Mouse (Mus musculus) inflammation-experienced regulatory T-cells, adult 6 months (primary cell): ENCODE measurements at regions not wholly inside any gene's neighbourhood (a gene's known extent, or its start where the extent isn't known, plus 50 kb on each side); places are given as distances from the start of the nearest gene placed in this dataset.

Experiments used
- ATAC-seq: one replicate; pipeline ENCODE4 v1.8.0; 2017

DNA sequence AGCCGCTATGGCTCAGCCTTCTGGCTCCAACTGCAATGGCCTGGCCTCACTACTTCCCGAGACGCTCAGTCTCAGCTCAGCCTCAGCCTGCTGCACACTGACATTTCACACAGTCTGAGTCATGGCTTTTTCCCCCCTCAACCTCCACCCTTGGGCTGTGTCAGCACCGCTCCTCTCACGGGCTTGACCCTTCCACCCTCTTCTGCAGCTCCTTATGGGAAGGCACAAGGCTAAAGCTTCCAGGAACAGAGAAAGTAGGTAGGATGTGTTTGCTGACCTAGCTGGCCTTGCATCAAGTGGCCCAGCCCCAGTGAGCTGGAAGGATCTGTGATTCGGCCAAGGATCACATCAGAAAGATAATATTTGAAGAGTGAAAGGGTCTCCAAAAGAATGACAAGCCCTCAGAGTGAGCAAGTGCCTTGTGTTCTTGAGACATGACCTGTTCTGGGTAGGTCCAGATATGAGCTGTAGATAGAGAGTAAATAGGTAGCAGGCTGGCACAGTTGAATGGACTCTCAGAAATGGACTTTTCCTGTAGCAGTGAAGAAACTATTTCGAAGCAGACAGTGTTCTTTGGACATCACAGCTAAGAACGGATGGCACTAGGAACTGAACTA lies 192.9 kb upstream of the Usp24 start:
- ATAC-seq = no peak

- ATAC-seq = no peak
Observed at GRCm38 (mm10) chr4:106127199-106127598, 188.8 kb upstream of the Usp24 start.

DNA sequence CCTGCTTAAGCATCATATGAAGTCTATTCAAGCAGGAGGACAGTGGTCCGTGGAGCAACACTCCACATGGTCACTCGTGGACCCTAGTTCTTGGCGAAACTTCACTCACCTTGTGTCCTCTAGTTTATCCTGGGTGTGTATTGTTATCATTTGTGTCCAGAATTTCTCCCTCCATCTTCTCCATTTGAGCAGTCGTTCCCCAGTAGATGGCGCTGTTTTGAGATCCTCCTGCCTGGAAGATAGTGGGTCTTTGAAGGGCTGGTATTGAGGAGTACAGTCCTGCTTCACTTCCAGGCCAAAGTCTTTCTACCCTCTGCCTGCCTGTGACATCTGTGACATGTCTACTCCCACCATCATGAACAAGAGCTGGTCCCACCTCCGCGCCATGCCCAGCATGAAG lies 188.4 kb upstream of the Usp24 start:
- ATAC-seq = no peak

- no peak for ATAC-seq
Observed at GRCm38 (mm10) chr4:106129327-106129726, 186.7 kb upstream of the Usp24 start.

DNA sequence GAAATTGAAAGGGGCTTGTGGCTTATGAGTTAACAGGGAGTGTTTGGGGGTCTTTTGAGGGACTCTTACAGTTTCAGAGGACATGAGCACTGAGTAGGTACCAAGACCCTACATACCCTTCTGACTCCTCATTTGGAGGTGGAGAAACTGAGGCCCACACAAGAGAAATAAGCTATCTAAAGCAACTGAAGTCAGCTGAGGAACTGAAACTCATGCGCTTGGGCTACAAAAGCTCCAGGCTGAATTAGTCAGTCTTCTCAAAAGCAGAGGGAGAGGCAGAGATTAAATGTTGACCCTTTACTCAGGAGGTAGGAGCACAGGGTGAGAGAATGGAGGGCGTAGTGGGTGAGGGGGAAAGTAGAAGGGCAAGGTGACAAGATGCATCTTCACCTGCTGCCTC lies 186.2 kb upstream of the Usp24 start:
- ATAC-seq = no peak

GRCm38 (mm10) chr4:106133746-106134730 lies 182.0 kb upstream of the Usp24 start:
- ATAC-seq = no peak

DNA sequence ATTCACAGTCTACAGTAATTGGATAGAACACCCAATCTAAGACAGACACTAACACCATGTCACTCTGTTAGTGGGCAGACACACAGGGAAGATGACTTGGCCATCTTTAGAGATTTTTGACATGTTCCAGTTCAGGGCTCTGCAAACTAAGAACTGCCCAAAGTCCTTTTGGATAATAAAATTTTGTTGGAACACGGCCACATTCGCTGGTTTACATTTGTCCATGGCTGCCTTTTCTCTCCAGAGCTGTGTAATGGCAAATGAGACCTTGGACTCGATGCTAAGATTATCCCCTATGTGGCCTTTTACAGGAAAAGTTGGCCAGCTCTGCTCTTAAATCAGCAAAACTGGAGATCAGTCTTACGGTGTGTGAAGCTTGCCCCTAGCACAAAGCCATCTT lies 173.3 kb upstream of the Usp24 start:
- no peak for ATAC-seq

DNA sequence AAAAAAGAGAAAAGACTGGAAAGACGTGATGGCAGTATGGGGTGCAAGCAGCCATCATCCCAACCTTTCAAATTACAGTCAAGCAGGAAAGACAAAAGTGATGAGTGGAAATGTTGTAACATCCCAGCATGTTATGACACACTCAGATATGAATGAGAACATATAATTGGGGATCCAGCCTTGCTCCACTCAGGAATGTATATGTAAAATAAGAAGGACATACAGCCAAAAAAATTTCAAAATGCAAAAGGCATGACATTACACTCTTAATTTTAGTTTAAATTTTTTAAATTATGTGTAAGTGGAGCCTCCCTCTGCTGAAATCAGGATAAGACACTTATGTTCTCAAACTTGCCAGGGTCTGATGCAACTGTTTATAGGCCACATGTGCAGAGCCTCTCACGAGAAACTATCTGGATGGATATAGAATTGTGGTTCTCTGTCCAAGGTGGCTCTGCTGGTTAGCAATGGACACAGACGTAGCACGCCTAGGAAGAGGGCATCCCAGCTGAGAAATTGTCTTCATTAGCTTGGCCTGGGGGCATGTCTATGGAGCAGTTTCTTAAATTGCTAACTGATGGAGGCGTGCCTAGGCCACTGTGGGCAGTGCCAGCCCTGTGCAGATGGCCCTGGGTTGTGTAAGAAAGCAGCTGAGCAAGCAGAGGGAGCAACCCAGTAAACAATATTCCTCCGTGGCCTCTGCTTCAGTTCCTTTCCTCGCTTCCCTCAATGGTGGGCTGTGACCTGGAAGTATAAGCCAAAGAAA lies 171.5 kb upstream of the Usp24 start:
- ATAC-seq = no peak

- no peak for ATAC-seq
Observed at GRCm38 (mm10) chr4:106146919-106147460, 169.0 kb upstream of the Usp24 start.

GRCm38 (mm10) chr4:106148866-106149265 lies 167.1 kb upstream of the Usp24 start:
- no peak for ATAC-seq

DNA sequence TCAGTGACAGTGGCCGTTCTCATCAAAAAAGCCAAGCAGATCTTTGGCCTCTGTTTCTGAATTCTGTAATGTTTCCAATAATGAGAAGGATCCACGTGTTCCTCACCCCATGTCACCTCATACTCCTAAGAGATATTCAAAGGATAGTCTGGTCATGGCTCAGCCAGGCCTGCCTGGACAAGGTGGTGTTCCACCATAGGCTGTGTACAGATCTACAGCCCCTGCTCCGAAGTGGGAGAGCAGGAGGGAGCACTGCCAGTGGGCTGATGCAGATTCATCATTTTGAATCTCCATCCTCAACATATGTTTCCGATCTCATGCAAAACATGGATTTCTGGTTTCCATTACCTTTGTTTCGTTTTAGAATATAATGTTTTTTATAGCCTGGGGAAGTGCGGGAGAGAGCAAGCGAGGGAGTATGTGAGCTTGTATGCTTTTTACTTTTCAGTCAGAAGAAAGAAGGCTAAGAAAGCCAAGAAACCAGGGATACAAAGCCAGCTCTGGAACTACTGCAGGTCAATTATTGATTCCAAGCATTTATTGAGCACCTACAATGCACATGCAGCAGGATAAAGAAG lies 166.5 kb upstream of the Usp24 start:
- ATAC-seq = no peak

DNA sequence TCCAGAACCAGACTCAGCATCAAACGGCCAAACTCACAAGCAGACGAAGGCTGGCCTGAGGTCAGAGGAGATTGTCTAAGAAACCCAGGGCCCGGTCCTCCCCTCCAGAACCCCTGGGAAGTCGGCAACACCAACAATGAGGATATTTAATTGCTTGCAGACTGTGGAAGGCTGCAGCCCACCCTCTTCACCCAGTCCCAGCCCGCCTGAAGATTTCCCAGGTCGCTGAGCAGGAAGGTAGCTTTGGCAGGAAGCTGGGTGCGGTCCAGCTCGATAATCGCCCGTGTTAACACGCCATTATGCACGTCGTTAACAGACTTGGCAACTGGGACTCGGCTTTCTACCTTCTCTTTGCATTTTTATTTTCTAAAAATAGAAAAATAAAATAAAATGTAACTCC lies 165.2 kb upstream of the Usp24 start:
- no peak for ATAC-seq

DNA sequence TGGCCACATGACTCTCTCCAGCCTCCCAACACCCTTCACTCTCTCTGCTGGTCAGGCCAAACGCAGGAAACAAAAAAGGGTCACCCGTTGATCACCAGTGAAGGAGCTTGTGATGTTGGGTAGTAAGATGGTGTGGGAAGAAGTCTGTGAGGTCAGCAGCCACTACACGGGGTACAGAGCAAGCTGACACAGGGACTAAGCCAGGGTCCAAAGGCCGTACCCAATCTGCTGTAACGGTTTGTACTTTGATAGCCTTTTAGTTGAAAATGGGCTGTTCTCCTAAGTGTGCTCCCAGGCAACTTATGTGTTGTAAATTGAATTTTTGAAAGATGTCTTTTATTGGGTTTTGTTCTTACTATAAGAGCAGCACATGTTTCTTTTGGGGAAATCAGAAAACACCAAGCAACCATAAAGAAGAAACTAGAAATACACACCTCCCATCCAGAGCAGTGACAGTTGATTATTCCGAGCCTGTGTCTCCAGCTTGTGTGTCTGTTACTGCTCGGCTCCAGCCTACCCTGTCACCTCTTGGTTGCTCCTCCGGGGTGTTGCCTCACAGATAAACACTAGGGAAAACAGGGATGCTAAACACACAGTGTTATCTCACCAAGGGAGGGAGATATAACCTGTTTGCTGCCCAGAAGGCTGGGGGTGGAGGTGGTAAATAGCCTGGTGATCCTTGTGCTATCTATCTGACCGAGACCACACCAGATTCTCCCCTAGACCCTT lies 158.4 kb upstream of the Usp24 start:
- no peak for ATAC-seq

GRCm38 (mm10) chr4:106161592-106161991 lies 154.4 kb upstream of the Usp24 start:
- no peak for ATAC-seq

DNA sequence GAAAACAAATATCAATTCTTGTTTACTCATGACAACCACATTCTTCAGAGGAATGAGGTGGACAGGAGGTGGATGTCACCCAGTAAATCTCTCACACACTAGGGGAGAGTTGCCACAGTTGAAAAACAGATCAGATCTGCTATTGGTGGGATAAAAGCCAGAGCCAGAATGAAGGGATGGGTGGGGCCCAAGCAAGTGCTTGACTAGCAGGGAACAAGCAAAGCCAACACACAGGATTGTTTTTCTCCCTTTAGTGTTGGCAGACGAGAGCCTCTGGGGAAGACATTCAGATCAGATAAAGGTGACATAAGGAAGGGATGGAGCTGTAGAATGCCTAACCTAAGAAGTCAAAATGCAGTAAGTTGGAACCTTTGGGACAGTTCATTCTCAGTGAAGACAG lies 153.5 kb upstream of the Usp24 start:
- ATAC-seq = no peak

DNA sequence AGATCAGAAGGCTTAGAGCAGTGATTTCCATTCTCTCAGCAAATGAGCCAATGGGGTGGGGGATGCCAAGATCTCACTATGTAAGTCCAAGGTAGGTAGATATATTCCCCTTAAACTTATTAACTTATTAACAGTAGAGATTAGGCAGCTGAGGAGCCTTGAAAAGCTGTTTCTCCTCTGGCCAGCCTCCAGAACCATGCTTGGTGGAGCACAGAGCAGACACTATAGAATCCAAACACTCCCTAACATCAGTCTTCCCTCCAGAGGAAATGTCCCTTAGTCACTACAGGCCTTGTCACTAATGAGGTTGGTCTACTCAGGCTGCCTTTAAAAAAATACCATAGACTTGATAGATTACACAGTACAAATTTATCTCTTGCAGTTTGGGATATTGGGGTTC lies 152.8 kb upstream of the Usp24 start:
- no peak for ATAC-seq

DNA sequence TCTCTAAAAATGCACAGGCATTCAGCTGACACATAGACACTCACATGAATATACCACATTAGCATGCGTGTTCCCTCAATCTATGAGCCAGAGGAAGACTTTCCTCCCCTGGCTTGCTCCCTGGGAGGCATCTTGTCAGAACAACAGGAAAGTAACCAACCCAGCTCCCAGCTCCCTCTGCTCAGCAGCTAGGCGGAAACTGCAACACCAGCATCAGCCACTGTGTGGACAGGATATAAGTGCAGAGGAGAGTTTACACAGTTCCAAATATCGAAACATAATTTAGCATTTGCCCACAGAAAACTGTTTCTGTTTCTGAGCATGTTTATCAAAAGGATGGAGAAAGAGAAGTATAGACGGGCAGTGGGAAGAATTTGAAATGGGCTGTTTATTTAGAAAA lies 148.3 kb upstream of the Usp24 start:
- ATAC-seq = no peak

GRCm38 (mm10) chr4:106168741-106169140 lies 147.3 kb upstream of the Usp24 start:
- no peak for ATAC-seq

DNA sequence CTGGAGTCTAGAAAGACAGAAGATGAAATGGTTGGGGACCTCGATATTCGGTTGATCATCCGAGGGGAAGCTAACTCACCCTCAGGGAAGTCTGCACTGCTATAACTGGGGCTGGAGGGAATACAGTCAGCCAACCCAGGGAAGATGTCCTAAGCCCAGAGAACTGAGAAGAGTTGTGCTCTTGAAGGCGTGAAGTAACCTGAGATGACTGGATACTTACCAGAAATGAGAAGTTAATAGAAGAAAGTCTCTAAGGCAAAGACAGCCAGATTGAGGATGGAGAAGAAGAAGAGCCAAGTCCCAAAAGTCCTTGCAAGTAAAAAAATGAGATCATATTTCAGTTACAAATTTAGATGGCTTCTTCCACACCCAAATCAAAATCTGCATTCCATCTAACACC lies 146.5 kb upstream of the Usp24 start:
- ATAC-seq = no peak

DNA sequence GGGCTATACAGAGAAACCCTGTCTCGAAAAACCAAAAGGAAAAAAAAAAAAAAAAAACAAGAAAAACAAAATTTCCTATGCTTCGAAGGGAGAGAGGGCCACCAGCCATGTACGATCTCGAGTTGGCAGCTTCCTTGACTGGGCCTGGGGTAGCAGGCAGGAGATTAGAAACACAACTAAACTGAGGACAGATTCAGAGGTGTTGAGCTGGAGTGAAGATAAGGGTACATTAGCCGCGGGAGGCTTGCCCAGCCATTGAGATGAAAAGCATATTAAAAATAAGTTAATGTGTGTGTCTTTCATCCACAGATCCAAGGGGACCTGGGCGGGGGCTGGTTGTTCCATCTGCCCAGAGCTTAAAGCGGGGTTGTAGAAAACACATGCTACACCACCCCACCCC lies 145.3 kb upstream of the Usp24 start:
- no peak for ATAC-seq

DNA sequence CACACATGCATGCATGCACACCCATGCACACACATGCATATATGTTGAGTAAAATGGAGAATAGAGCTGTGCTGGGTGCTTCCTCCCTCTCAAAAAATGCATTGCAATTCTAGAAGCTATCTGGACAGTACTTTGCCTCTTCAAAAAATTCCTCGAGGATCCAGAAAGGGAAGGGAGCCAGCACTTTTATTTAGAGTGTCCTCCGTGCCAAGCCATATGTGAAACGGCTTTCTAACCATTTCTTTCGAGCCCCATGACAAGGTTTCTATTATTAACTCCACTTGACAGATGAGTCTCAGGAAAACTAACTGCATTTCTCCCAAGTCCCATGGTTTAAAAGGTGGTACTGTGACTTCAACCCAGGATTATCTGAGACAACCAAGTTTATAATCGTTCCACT lies 140.7 kb upstream of the Usp24 start:
- no peak for ATAC-seq
